Mouse (Mus musculus) G1E (cell line): Measurements from ENCODE around the gene Bbox1.

ENCODE experiments used
- CTCF ChIP-seq: IDR thresholded peaks from 2 replicates; pipeline ENCODE4 v1.5.1; 2012; ENCODE audit warnings: low read depth, low read length, inconsistent platforms, mixed read lengths
- GATA1 ChIP-seq: IDR thresholded peaks from 2 replicates; pipeline ENCODE4 v1.6.1; 2012; ENCODE audit warnings: borderline replicate concordance, low read length, inconsistent platforms, mixed read lengths
- GATA2 ChIP-seq: IDR thresholded peaks from 2 replicates; pipeline ENCODE4 v1.6.1; 2012; ENCODE audit warnings: low read depth, low read length, inconsistent platforms, borderline replicate concordance
- POLR2AphosphoS5 ChIP-seq: IDR thresholded peaks from 2 replicates; pipeline ENCODE4 v1.6.1; 2012; ENCODE audit warnings: low read depth, low read length, inconsistent platforms; ENCODE audit not compliant: insufficient replicate concordance
- TAL1 ChIP-seq: conservative IDR thresholded peaks from 2 replicates; pipeline ENCODE4 v1.6.1; 2012; ENCODE audit warnings: low read depth, low read length, inconsistent platforms, mixed read lengths

GRCm38 (mm10) chr2:110301314-110301713, 13.0 kb downstream of the Bbox1 start:
- TF ChIP-seq CTCF (no peak), GATA1 (no peak), TAL1 (no peak), POLR2AphosphoS5 (no peak), GATA2 (no peak)
